Mouse (Mus musculus) thymus, adult 2 months (tissue): ENCODE measurements at regions not wholly inside any gene's neighbourhood (a gene's known extent, or its start where the extent isn't known, plus 50 kb on each side); places are given as distances from the start of the nearest gene placed in this dataset.

Source experiments
- CTCF ChIP-seq: fragments of 200-500 bp; IDR thresholded peaks from 2 replicates; pipeline ENCODE4 v1.5.1; 2012; ENCODE audit warnings: mild to moderate bottlenecking, control low read depth, low read length, moderate library complexity, borderline replicate concordance; ENCODE audit not compliant: control insufficient read depth, poor library complexity, insufficient read depth; ENCODE audit errors: extremely low read depth
- POLR2A ChIP-seq: fragments of 200-500 bp; IDR thresholded peaks from 2 replicates; pipeline ENCODE4 v1.6.1; 2012; ENCODE audit warnings: mild to moderate bottlenecking, low read length, control low read depth, moderate library complexity; ENCODE audit not compliant: control insufficient read depth, poor library complexity, insufficient read depth; ENCODE audit errors: extremely low read depth

- no peak for TF ChIP-seq CTCF
- no peak for TF ChIP-seq POLR2A
Measured at GRCm38 (mm10) chr7:117303705-117304104, 77.1 kb upstream of the Xylt1 start.
